Mouse (Mus musculus) ES-Bruce4 (cell line): ENCODE data around the gene Gss.

ENCODE experiments used
- EP300 ChIP-seq: IDR thresholded peaks from 2 replicates; pipeline ENCODE4 v1.6.1; 2011; ENCODE audit warnings: low read depth, low read length; ENCODE audit not compliant: insufficient read depth
- POLR2A ChIP-seq: IDR thresholded peaks from one replicate; pipeline ENCODE4 v1.8.1; 2011; ENCODE audit warnings: low read length; ENCODE audit not compliant: insufficient read depth

DNA sequence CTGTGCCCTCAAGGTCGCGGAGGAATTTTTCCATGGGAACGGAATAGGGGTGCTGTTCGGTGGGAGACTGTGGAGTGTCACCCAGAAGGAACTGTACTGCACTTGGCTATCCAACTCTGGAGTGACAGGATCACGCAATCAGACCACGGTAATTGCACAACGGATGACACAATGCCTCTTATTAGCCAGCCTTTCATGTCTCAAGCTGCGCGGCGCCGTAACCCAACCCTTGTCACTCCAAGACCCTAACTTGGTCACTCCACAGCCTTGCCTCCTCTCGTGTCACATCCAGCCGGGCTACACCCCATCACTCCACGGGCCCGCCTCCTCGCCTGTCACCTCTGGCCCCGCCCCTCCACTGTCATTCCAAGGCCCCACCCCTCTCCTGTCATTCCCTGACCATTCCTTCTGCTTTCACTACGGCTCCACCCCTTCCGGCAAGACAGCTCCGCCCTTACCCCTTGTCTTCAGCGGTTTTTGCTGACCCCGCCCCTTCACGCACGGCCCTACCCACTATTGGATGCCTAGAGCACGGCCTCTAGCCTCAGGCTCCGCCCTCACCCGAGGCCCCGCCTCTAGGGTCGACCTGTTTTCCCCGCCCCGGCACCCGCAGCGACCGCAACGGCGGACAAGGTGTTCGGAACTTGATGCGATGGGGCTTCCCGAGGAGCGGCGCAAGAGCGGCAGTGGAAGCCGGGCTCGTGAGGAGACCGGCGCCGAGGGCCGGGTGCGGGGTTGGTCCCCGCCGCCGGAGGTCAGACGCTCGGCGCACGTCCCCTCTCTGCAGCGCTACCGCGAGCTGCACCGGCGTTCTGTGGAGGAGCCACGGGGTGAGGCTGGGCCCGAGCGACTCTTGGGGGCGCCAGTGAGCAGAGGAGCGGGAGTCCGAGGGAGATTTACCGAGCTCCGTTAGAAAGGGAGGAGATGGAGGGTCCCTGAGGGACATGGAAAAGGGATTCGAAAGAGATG is 74.9 kb downstream of the Gss start, which contains the start of the genes Acss2 and Ggt7:
- TF ChIP-seq EP300 (no peak), POLR2A (no peak)
